Mouse (Mus musculus): Measurements from ENCODE around the gene Olfr907. TPM values are rescaled to one million over a fixed set of nuclear protein-coding genes. Genes with fewer than 3 reads are reported as not detected.

The Olfr907 gene
- total RNA-seq (2021): not detected
- long read RNA-seq, experiment 1: 0 reads
- long read RNA-seq, experiment 2: 0 reads

GRCm38 (mm10) chr9:38495501-38495900, at the start of gene Olfr907:
TSS of gene Olfr907 (plus strand) at chr9:38495801.
- TF ChIP-seq CTCF (IDR thresholded peaks at IDR 0.05): no peak
- no peak for DNase-seq (ENCODE audit: extremely low spot score in 1 of 2, low spot score in 2 of 2)
- Histone ChIP-seq H3K27ac (no peak within 1 kb of the TSS), H3K4me3 (no peak within 1 kb of the TSS)
- intact Hi-C loops (cut with DNase I): no loop called here

DNA sequence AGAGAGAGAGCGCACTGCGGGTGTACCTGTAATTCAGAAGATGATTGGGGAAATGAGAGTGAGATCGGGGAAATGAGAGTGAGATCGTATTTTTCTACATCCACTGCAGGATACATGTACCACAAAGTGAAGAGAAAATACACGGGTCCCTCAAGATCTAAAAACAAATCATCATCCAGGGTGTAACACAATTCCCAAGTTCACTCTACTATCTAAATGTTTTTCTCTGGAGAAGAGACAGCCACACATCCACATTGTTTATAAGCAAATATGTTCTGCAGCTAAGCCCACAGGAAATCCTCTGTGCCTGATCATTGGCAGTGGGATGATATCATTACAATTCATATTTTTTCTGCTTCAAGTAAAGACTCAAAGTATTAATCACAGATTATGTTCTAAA, 48.2 kb upstream of the Olfr907 start, which contains the start of gene Olfr902:
Gene Olfr902 (plus strand): TSS at position 301 of the 400 bp plus-strand sequence.
- Histone ChIP-seq H3K4me3 (no peak within 1 kb of the TSS), H3K27ac (no peak within 1 kb of the TSS)
- intact Hi-C loops (cut with DNase I): no loop called here
- no peak for TF ChIP-seq CTCF (IDR thresholded peaks at IDR 0.05)
- no peak for DNase-seq (ENCODE audit: extremely low spot score in 1 of 2, low spot score in 2 of 2)

DNA sequence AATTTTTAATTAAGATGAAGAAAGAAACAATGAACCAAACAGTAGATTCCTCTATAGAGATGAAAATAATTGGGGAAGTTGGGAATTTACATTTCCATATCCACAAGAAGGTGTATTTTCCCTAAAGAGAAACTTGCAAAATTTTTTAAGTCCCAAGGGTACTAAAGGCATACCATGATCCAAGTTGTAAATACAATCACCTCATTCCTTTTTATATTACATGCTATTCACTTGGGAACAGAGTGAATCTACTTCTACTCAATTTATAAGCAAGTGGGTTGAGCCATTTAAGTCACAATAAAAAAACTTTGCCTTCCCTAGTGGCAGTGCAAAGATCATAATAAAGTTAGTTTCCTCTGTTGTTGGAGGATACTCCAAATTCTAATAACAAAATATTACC, 32.8 kb upstream of the Olfr907 start, which contains the start of gene Olfr904:
Gene Olfr904 (plus strand): TSS at position 301 of the 400 bp plus-strand sequence.
- no peak for TF ChIP-seq CTCF (IDR thresholded peaks at IDR 0.05)
- H3K27ac ChIP-seq: no peak within 1 kb of the TSS
- no peak for DNase-seq (ENCODE audit: extremely low spot score in 1 of 2, low spot score in 2 of 2)
- intact Hi-C loops (cut with DNase I): no loop called here
- no peak within 1 kb of the TSS for H3K4me3 ChIP-seq

DNA sequence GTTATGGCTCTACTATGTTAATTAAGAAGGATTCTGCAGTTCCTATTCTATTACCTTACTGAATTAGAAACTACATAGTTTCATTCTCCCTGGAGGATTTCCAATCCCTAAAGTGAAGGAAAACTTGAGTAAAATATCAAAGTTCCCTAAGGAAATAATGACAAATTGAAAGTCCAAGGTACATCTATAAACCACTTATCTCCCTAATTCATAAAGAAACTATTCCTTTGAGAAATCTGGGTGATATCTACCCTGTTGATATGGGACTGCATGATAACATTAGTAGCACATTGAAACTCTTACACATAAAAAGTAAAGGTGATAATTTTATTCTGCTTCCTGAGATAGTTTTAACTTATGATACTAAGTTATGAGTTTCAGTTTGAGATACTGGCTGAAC, 24.8 kb upstream of the Olfr907 start, which contains the start of gene Olfr905:
Gene Olfr905 (plus strand): TSS at position 301 of the 400 bp plus-strand sequence.
- no peak for DNase-seq (ENCODE audit: extremely low spot score in 1 of 2, low spot score in 2 of 2)
- no peak within 1 kb of the TSS for H3K27ac ChIP-seq
- H3K4me3 ChIP-seq: no peak within 1 kb of the TSS
- intact Hi-C loops (cut with DNase I): no loop called here
- TF ChIP-seq CTCF (IDR thresholded peaks at IDR 0.05): no peak

- DNase-seq (ENCODE audit: extremely low spot score in 1 of 2, low spot score in 2 of 2): no peak
- intact Hi-C loops (cut with DNase I): no loop called here
- Histone ChIP-seq H3K4me3 (no peak within 1 kb of the TSS), H3K27ac (no peak within 1 kb of the TSS)
- TF ChIP-seq CTCF (IDR thresholded peaks at IDR 0.05): no peak
Measured at GRCm38 (mm10) chr9:38486785-38487184, 8.8 kb upstream of the Olfr907 start, which contains the start of gene Olfr906. TSS of gene Olfr906 (plus strand) at chr9:38487085.

DNA sequence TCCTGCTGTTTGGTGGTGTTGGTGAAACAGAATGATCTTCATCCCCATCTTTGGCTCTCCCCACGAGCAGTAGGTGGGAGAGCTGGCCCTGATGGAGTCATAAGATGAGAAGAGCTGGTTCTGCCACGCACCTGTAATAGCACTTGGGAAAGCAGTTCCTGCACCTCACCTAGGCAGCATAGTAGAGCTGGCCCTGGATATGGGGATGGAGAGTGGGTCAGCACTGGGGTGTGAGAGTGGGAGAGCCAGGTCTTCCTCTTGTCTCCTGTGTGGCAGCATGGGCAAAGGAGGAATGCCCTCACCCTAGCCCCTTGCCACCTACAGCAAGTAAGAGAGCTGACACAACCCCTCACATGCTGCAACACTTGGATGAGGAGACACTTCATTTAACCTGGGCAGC, 16.8 kb downstream of the Olfr907 start:
- intact Hi-C loops (cut with DNase I): no loop called here
- Histone ChIP-seq H3K27ac (no peak overlapping the region), H3K4me3 (no peak overlapping the region)
- TF ChIP-seq CTCF (IDR thresholded peaks at IDR 0.05): no peak
- DNase-seq (ENCODE audit: extremely low spot score in 1 of 2, low spot score in 2 of 2): no peak

GRCm38 (mm10) chr9:38521280-38521679, 25.7 kb downstream of the Olfr907 start, which contains the start of gene Olfr911-ps1:
TSS of gene Olfr911-ps1 (plus strand) at chr9:38521580.
- no peak within 1 kb of the TSS for H3K27ac ChIP-seq
- no peak for TF ChIP-seq CTCF (IDR thresholded peaks at IDR 0.05)
- intact Hi-C loops (cut with DNase I): no loop called here
- DNase-seq (ENCODE audit: extremely low spot score in 1 of 2, low spot score in 2 of 2): no peak
- H3K4me3 ChIP-seq: no peak within 1 kb of the TSS

- TF ChIP-seq CTCF (IDR thresholded peaks at IDR 0.05): no peak
- no peak within 1 kb of the TSS for H3K4me3 ChIP-seq
- no peak for DNase-seq (ENCODE audit: extremely low spot score in 1 of 2, low spot score in 2 of 2)
- no peak within 1 kb of the TSS for H3K27ac ChIP-seq
- intact Hi-C loops (cut with DNase I): no loop called here
Measured at GRCm38 (mm10) chr9:38537549-38537948, 41.9 kb downstream of the Olfr907 start, which contains the start of gene Olfr910. TSS of gene Olfr910 (plus strand) at chr9:38537849.

Other genes with a start within 250 kb of the Olfr907 start
- not detected for gene Olfr143, start 243.0 kb upstream of the Olfr907 start, total RNA-seq (2021)
- not detected for gene Olfr895, start 227.9 kb upstream of the Olfr907 start, total RNA-seq (2021)
- not detected for gene Olfr896-ps1, start 204.7 kb upstream of the Olfr907 start, total RNA-seq (2021)
- gene Olfr25, start 166.7 kb upstream of the Olfr907 start, total RNA-seq (2021): not detected
- not detected for gene Olfr898, start 147.4 kb upstream of the Olfr907 start, total RNA-seq (2021)
- gene Olfr250, start 128.9 kb upstream of the Olfr907 start, total RNA-seq (2021): not detected
- gene Olfr251, start 118.7 kb upstream of the Olfr907 start, total RNA-seq (2021): not detected
- not detected for gene Olfr147, start 94.1 kb upstream of the Olfr907 start, total RNA-seq (2021)
- gene Olfr901, start 66.3 kb upstream of the Olfr907 start, total RNA-seq (2021): not detected
- gene Olfr902, start 48.1 kb upstream of the Olfr907 start, total RNA-seq (2021): not detected
- gene Olfr904, start 32.7 kb upstream of the Olfr907 start, total RNA-seq (2021): not detected
- gene Olfr905, start 24.7 kb upstream of the Olfr907 start, total RNA-seq (2021): not detected
- gene Olfr906, start 8.7 kb upstream of the Olfr907 start, total RNA-seq (2021): not detected
- gene Olfr911-ps1, start 25.8 kb downstream of the Olfr907 start, total RNA-seq (2021): not detected
- gene Olfr910, start 42.0 kb downstream of the Olfr907 start, total RNA-seq (2021): not detected
- gene Olfr912, start 84.4 kb downstream of the Olfr907 start, total RNA-seq (2021): not detected
- not detected for gene Olfr913, start 97.0 kb downstream of the Olfr907 start, total RNA-seq (2021)
- not detected for gene Olfr914, start 109.3 kb downstream of the Olfr907 start, total RNA-seq (2021)
- gene Olfr916, start 164.1 kb downstream of the Olfr907 start, total RNA-seq (2021): not detected
- not detected for gene Olfr917, start 170.0 kb downstream of the Olfr907 start, total RNA-seq (2021)
- not detected for gene Olfr918, start 178.8 kb downstream of the Olfr907 start, total RNA-seq (2021)
- gene Olfr919, start 207.9 kb downstream of the Olfr907 start, total RNA-seq (2021): not detected
- 1 to 10 TPM; 7.6 to 9.1 TPM for gene Vwa5a, start 222.5 kb downstream of the Olfr907 start, total RNA-seq (2021)

All from left cerebral cortex, adult 2 months (tissue).